Mouse (Mus musculus) limb, embryonic 11.5 days (tissue): ENCODE measurements around the gene Sobp. TPM values are rescaled to one million over a fixed set of nuclear protein-coding genes. Genes with fewer than 3 reads are reported as not detected.
A peak's percentile ranks its signal among the peaks of the same experiment; 100 is the strongest.

Experiments
- ATAC-seq: fragments of 200-750 bp; cut with Nextera tagmentation; 2 replicates; pipeline ENCODE4 v1.8.0; 2017; ENCODE audit warnings: low read depth; ENCODE audit not compliant: insufficient number of reproducible peaks, low FRiP score, low TSS enrichment
- DNase-seq: peaks from one replicate; pipeline ENCODE4 v3.0.0-alpha.2; 2015; ENCODE audit warnings: low spot score
- H3K27ac ChIP-seq: fragments of 300-500 bp; sonication (generic); replicated peaks from 2 replicates; pipeline ENCODE4 v1.5.1; 2014; ENCODE audit warnings: low read depth, mild to moderate bottlenecking, low read length
- H3K27me3 ChIP-seq: fragments of 300-500 bp; sonication (generic); 2 replicates; pipeline ENCODE4 v1.6.1; 2014; ENCODE audit warnings: mild to moderate bottlenecking, low read length, mixed read lengths; ENCODE audit not compliant: control insufficient read depth, insufficient read depth
- H3K36me3 ChIP-seq: fragments of 300-500 bp; sonication (generic); 2 replicates; pipeline ENCODE4 v1.6.1; 2014; ENCODE audit warnings: mild to moderate bottlenecking, low read length, moderate library complexity, mixed read lengths; ENCODE audit not compliant: control insufficient read depth, insufficient read depth
- H3K4me1 ChIP-seq: fragments of 300-500 bp; sonication (generic); 2 replicates; pipeline ENCODE4 v1.6.1; 2014; ENCODE audit warnings: low read length, mixed read lengths; ENCODE audit not compliant: control insufficient read depth, insufficient read depth
- H3K4me2 ChIP-seq: fragments of 300-500 bp; sonication (generic); 2 replicates; pipeline ENCODE4 v1.6.1; 2014; ENCODE audit warnings: low read depth, mild to moderate bottlenecking, moderate library complexity; ENCODE audit not compliant: severe bottlenecking
- H3K4me3 ChIP-seq: fragments of 300-500 bp; sonication (generic); 2 replicates; pipeline ENCODE4 v1.5.1; 2014; ENCODE audit warnings: low read depth, low read length
- H3K9ac ChIP-seq: fragments of 300-500 bp; sonication (generic); 2 replicates; pipeline ENCODE4 v1.6.1; 2014; ENCODE audit warnings: mild to moderate bottlenecking, low read length
- H3K9me3 ChIP-seq: fragments of 300-500 bp; sonication (generic); 2 replicates; pipeline ENCODE4 v1.6.1; 2016; ENCODE audit warnings: low read length; ENCODE audit not compliant: control insufficient read depth
- WGBS: fragments of 180-500 bp; shearing (Covaris S2); extraction: QIAGEN DNeasy Blood & Tissue Kit; methylation state at CpG from one replicate; pipeline ENCODE4 v1.1.7; 2014; 5-methylcytosine and 5-hydroxymethylcytosine counted together
- polyA plus RNA-seq: library from polyadenylated mRNA; unstranded; fragments of >200 nt; fragmentation: Nextera tagmentation; extraction: Ambion mirVana; gene quantifications from 2 replicates; pipeline ENCODE4 v1.2.1, GENCODE M21; 2014

The Sobp gene
- polyA plus RNA-seq, 1 experiment from 2014 or later, result 3.9 TPM

GRCm38 (mm10) chr10:43168847-43169246 is 5.5 kb downstream of the Sobp start:
- DNase-seq (no peak), ATAC-seq (no peak)
- H3K4me1 ChIP-seq, result peaks cover 19% of the 10 kb centered on the region
- WGBS, result 81% methylated on average over 7 of the region's 7 CpGs
- no peaks in the 10 kb centered on the region for H3K36me3 ChIP-seq
- H3K4me3 ChIP-seq, result no peak overlapping the region
- H3K27ac ChIP-seq, result no peak overlapping the region
- no peak overlapping the region for H3K9ac ChIP-seq
- H3K4me2 ChIP-seq, result no peak overlapping the region
- H3K27me3 ChIP-seq, result no peaks in the 10 kb centered on the region
- H3K9me3 ChIP-seq, result no peaks in the 10 kb centered on the region

GRCm38 (mm10) chr10:43166817-43167216 is 7.5 kb downstream of the Sobp start:
- H3K4me2 ChIP-seq, result no peak overlapping the region
- DNase-seq, result no peak
- no peaks in the 10 kb centered on the region for H3K36me3 ChIP-seq
- ATAC-seq, result no peak
- no peak overlapping the region for H3K4me3 ChIP-seq
- no peaks in the 10 kb centered on the region for H3K9me3 ChIP-seq
- H3K9ac ChIP-seq, result no peak overlapping the region
- H3K4me1 ChIP-seq, result peaks cover 19% of the 10 kb centered on the region
- H3K27ac ChIP-seq, result no peak overlapping the region
- H3K27me3 ChIP-seq, result no peaks in the 10 kb centered on the region
- WGBS, result 91% methylated on average over 3 of the region's 3 CpGs

GRCm38 (mm10) chr10:43166146-43166545 is 8.2 kb downstream of the Sobp start:
- H3K9me3 ChIP-seq, result no peaks in the 10 kb centered on the region
- H3K27ac ChIP-seq, result no peak overlapping the region
- DNase-seq (no peak), ATAC-seq (no peak)
- no peak overlapping the region for H3K4me2 ChIP-seq
- no peak overlapping the region for H3K9ac ChIP-seq
- H3K4me1 ChIP-seq, result peaks cover 19% of the 10 kb centered on the region
- H3K4me3 ChIP-seq, result no peak overlapping the region
- H3K36me3 ChIP-seq, result no peaks in the 10 kb centered on the region
- no peaks in the 10 kb centered on the region for H3K27me3 ChIP-seq
- 89% methylated on average over 1 of the region's 1 CpGs for WGBS

GRCm38 (mm10) chr10:43164406-43164805 is 9.9 kb downstream of the Sobp start:
- peaks cover under 1% of the 10 kb centered on the region; the same call in 1 of the 2 replicates for H3K36me3 ChIP-seq
- ATAC-seq, result no peak
- 91% methylated on average over 2 of the region's 2 CpGs for WGBS
- no peak overlapping the region for H3K27ac ChIP-seq
- no peaks in the 10 kb centered on the region for H3K9me3 ChIP-seq
- H3K9ac ChIP-seq, result no peak overlapping the region
- DNase-seq, result no peak
- no peak overlapping the region for H3K4me2 ChIP-seq
- H3K4me3 ChIP-seq, result no peak overlapping the region
- peaks cover 13% of the 10 kb centered on the region for H3K4me1 ChIP-seq
- H3K27me3 ChIP-seq, result no peaks in the 10 kb centered on the region

GRCm38 (mm10) chr10:43162318-43162717 is 12.0 kb downstream of the Sobp start:
- ATAC-seq (no peak), DNase-seq (no peak)
- Histone ChIP-seq H3K36me3 (peaks cover 2% of the 10 kb centered on the region; the same call in 1 of the 2 replicates), H3K27ac (no peak overlapping the region), H3K9me3 (no peaks in the 10 kb centered on the region), H3K4me1 (peaks cover 4% of the 10 kb centered on the region; the same call in 1 of the 2 replicates), H3K27me3 (no peaks in the 10 kb centered on the region), H3K4me2 (no peak overlapping the region), H3K9ac (no peak overlapping the region), H3K4me3 (no peak overlapping the region)
- 68% methylated on average over 12 of the region's 12 CpGs for WGBS

- Histone ChIP-seq H3K27me3 (no peaks in the 10 kb centered on the region), H3K4me3 (no peak overlapping the region), H3K36me3 (peaks cover 2% of the 10 kb centered on the region; the same call in 1 of the 2 replicates), H3K4me2 (no peak overlapping the region), H3K4me1 (peaks cover 10% of the 10 kb centered on the region), H3K9me3 (no peaks in the 10 kb centered on the region), H3K27ac (no peak overlapping the region), H3K9ac (no peak overlapping the region)
- ATAC-seq, result no peak
- WGBS, result 88% methylated on average over 5 of the region's 5 CpGs
- no peak for DNase-seq
Observed at GRCm38 (mm10) chr10:43159333-43159732, 15.0 kb downstream of the Sobp start.

GRCm38 (mm10) chr10:43158917-43159316 is 15.4 kb downstream of the Sobp start:
- no peak overlapping the region for H3K9ac ChIP-seq
- DNase-seq, result no peak
- peaks cover 11% of the 10 kb centered on the region for H3K4me1 ChIP-seq
- peaks cover 2% of the 10 kb centered on the region; the same call in 1 of the 2 replicates for H3K36me3 ChIP-seq
- no peak overlapping the region for H3K4me2 ChIP-seq
- 89% methylated on average over 5 of the region's 5 CpGs for whole genome bisulfite sequencing
- no peaks in the 10 kb centered on the region for H3K27me3 ChIP-seq
- no peaks in the 10 kb centered on the region for H3K9me3 ChIP-seq
- ATAC-seq, result no peak
- H3K27ac ChIP-seq, result no peak overlapping the region
- no peak overlapping the region for H3K4me3 ChIP-seq

- Histone ChIP-seq H3K27me3 (no peaks in the 10 kb centered on the region), H3K4me3 (no peak overlapping the region), H3K9ac (no peak overlapping the region), H3K9me3 (no peaks in the 10 kb centered on the region), H3K36me3 (peaks cover 2% of the 10 kb centered on the region; the same call in 1 of the 2 replicates), H3K4me2 (0 out of 2 replicates have a peak overlapping the region, but pooled peaks have one; percentile 2), H3K27ac (peak overlapping the region; percentile 26; the same call in 1 of the 2 replicates), H3K4me1 (peaks cover 10% of the 10 kb centered on the region)
- 37% methylated on average over 12 of the region's 12 CpGs for WGBS
- DNase-seq (peak; percentile 74), ATAC-seq (no peak)
Observed at GRCm38 (mm10) chr10:43155046-43155560, 19.2 kb downstream of the Sobp start.

- no peak overlapping the region for H3K4me2 ChIP-seq
- ATAC-seq, result no peak
- H3K4me3 ChIP-seq, result no peak overlapping the region
- DNase-seq, result no peak
- 88% methylated on average over 8 of the region's 8 CpGs for WGBS
- H3K9ac ChIP-seq, result no peak overlapping the region
- H3K36me3 ChIP-seq, result no peaks in the 10 kb centered on the region
- H3K27me3 ChIP-seq, result no peaks in the 10 kb centered on the region
- H3K9me3 ChIP-seq, result no peaks in the 10 kb centered on the region
- H3K27ac ChIP-seq, result no peak overlapping the region
- peaks cover 10% of the 10 kb centered on the region for H3K4me1 ChIP-seq
Observed at GRCm38 (mm10) chr10:43152643-43153042, 21.7 kb downstream of the Sobp start.
